Mouse (Mus musculus): ENCODE results near the gene Mast4. TPM values are rescaled to one million over a fixed set of nuclear protein-coding genes. Genes with fewer than 3 reads are reported as not detected.

Gene Mast4
- polyA plus RNA-seq, 1 experiment from 2014 or later = 41.0 TPM

GRCm38 (mm10) chr13:102880381-102881076, 453.8 kb downstream of the Mast4 start:
- Histone ChIP-seq H3K4me1 (replicated peaks) (peaks cover 33% of the 10 kb centered on the region), H3K4me3 (no peak overlapping the region), H3K27ac (no peak overlapping the region), H3K4me2 (no peak overlapping the region), H3K9ac (no peak overlapping the region), H3K27me3 (no peaks in the 10 kb centered on the region), H3K36me3 (no peaks in the 10 kb centered on the region), H3K9me3 (replicated peaks) (no peaks in the 10 kb centered on the region)
- 88% methylated on average over 7 of the region's 7 CpGs for WGBS
- no peak for ATAC-seq (replicated peaks; ENCODE audit: insufficient number of reproducible peaks, insufficient read depth, low FRiP score, low read depth)

GRCm38 (mm10) chr13:102878631-102879030, 455.7 kb downstream of the Mast4 start:
- no peak overlapping the region for H3K9ac ChIP-seq
- H3K4me2 ChIP-seq = no peak overlapping the region
- H3K9me3 ChIP-seq (replicated peaks) = no peaks in the 10 kb centered on the region
- H3K27ac ChIP-seq = peak overlapping the region; percentile 56
- no peaks in the 10 kb centered on the region for H3K27me3 ChIP-seq
- 27% methylated on average over 6 of the region's 6 CpGs for WGBS
- peaks cover 48% of the 10 kb centered on the region for H3K4me1 ChIP-seq (replicated peaks)
- no peak overlapping the region for H3K4me3 ChIP-seq
- no peaks in the 10 kb centered on the region for H3K36me3 ChIP-seq
- ATAC-seq (replicated peaks; ENCODE audit: insufficient number of reproducible peaks, insufficient read depth, low FRiP score, low read depth) = no peak

GRCm38 (mm10) chr13:102877766-102878325, 456.5 kb downstream of the Mast4 start:
- no peak overlapping the region for H3K4me2 ChIP-seq
- no peaks in the 10 kb centered on the region for H3K36me3 ChIP-seq
- peaks cover 54% of the 10 kb centered on the region for H3K4me1 ChIP-seq (replicated peaks)
- no peak overlapping the region for H3K9ac ChIP-seq
- H3K27ac ChIP-seq = peak overlapping the region; percentile 13; the same call in 1 of the 2 replicates
- no peak for ATAC-seq (replicated peaks; ENCODE audit: insufficient number of reproducible peaks, insufficient read depth, low FRiP score, low read depth)
- no peaks in the 10 kb centered on the region for H3K9me3 ChIP-seq (replicated peaks)
- 77% methylated on average over 12 of the region's 12 CpGs for WGBS
- no peak overlapping the region for H3K4me3 ChIP-seq
- no peaks in the 10 kb centered on the region for H3K27me3 ChIP-seq

- Histone ChIP-seq H3K27me3 (no peaks in the 10 kb centered on the region), H3K4me3 (no peak overlapping the region), H3K36me3 (no peaks in the 10 kb centered on the region), H3K9ac (no peak overlapping the region), H3K4me2 (no peak overlapping the region), H3K27ac (peak overlapping the region; percentile 6; the same call in 1 of the 2 replicates), H3K4me1 (replicated peaks) (peaks cover 57% of the 10 kb centered on the region), H3K9me3 (replicated peaks) (no peaks in the 10 kb centered on the region)
- WGBS = 72% methylated on average over 8 of the region's 8 CpGs
- ATAC-seq (replicated peaks; ENCODE audit: insufficient number of reproducible peaks, insufficient read depth, low FRiP score, low read depth) = no peak
These were observed 457.1 kb downstream of the Mast4 start for GRCm38 (mm10) chr13:102877154-102877553.

- Histone ChIP-seq H3K36me3 (no peaks in the 10 kb centered on the region), H3K4me1 (replicated peaks) (peaks cover 71% of the 10 kb centered on the region), H3K4me2 (no peak overlapping the region), H3K9ac (no peak overlapping the region), H3K27ac (peak overlapping the region; percentile 60; the same call in 1 of the 2 replicates), H3K4me3 (no peak overlapping the region), H3K27me3 (no peaks in the 10 kb centered on the region), H3K9me3 (replicated peaks) (no peaks in the 10 kb centered on the region)
- no peak for ATAC-seq (replicated peaks; ENCODE audit: insufficient number of reproducible peaks, insufficient read depth, low FRiP score, low read depth)
- WGBS = 71% methylated on average over 8 of the region's 8 CpGs
These were observed 458.8 kb downstream of the Mast4 start for GRCm38 (mm10) chr13:102875520-102875919.

GRCm38 (mm10) chr13:102875144-102875476, 459.2 kb downstream of the Mast4 start:
- Histone ChIP-seq H3K9me3 (replicated peaks) (no peaks in the 10 kb centered on the region), H3K4me3 (no peak overlapping the region), H3K27me3 (no peaks in the 10 kb centered on the region), H3K4me2 (no peak overlapping the region), H3K36me3 (no peaks in the 10 kb centered on the region), H3K27ac (peak overlapping the region; percentile 60), H3K4me1 (replicated peaks) (peaks cover 75% of the 10 kb centered on the region), H3K9ac (no peak overlapping the region)
- no peak for ATAC-seq (replicated peaks; ENCODE audit: insufficient number of reproducible peaks, insufficient read depth, low FRiP score, low read depth)
- 32% methylated on average over 3 of the region's 3 CpGs for WGBS

GRCm38 (mm10) chr13:102874465-102875143, 459.7 kb downstream of the Mast4 start:
- Histone ChIP-seq H3K9me3 (replicated peaks) (no peaks in the 10 kb centered on the region), H3K9ac (no peak overlapping the region), H3K4me3 (no peak overlapping the region), H3K36me3 (no peaks in the 10 kb centered on the region), H3K4me1 (replicated peaks) (peaks cover 76% of the 10 kb centered on the region), H3K27me3 (no peaks in the 10 kb centered on the region), H3K4me2 (no peak overlapping the region), H3K27ac (peak overlapping the region; percentile 60)
- 65% methylated on average over 14 of the region's 14 CpGs for WGBS
- ATAC-seq (replicated peaks; ENCODE audit: insufficient number of reproducible peaks, insufficient read depth, low FRiP score, low read depth) = no peak

GRCm38 (mm10) chr13:102873412-102874016, 460.8 kb downstream of the Mast4 start:
- Histone ChIP-seq H3K27ac (peak overlapping the region; percentile 26; the same call in 1 of the 2 replicates), H3K36me3 (no peaks in the 10 kb centered on the region), H3K9ac (no peak overlapping the region), H3K4me1 (replicated peaks) (peaks cover 67% of the 10 kb centered on the region), H3K4me2 (no peak overlapping the region), H3K9me3 (replicated peaks) (no peaks in the 10 kb centered on the region), H3K27me3 (no peaks in the 10 kb centered on the region), H3K4me3 (no peak overlapping the region)
- no peak for ATAC-seq (replicated peaks; ENCODE audit: insufficient number of reproducible peaks, insufficient read depth, low FRiP score, low read depth)
- WGBS = 83% methylated on average over 5 of the region's 5 CpGs

- Histone ChIP-seq H3K9me3 (replicated peaks) (no peaks in the 10 kb centered on the region), H3K27ac (no peak overlapping the region), H3K27me3 (no peaks in the 10 kb centered on the region), H3K36me3 (no peaks in the 10 kb centered on the region), H3K4me3 (no peak overlapping the region), H3K4me2 (no peak overlapping the region), H3K4me1 (replicated peaks) (peaks cover 56% of the 10 kb centered on the region), H3K9ac (no peak overlapping the region)
- WGBS = 72% methylated on average over 11 of the region's 11 CpGs
- ATAC-seq (replicated peaks; ENCODE audit: insufficient number of reproducible peaks, insufficient read depth, low FRiP score, low read depth) = no peak
These were observed 462.8 kb downstream of the Mast4 start for GRCm38 (mm10) chr13:102871380-102872104.

GRCm38 (mm10) chr13:102869541-102869940, 464.8 kb downstream of the Mast4 start:
- H3K4me3 ChIP-seq = no peak overlapping the region
- peaks cover 55% of the 10 kb centered on the region for H3K4me1 ChIP-seq (replicated peaks)
- no peaks in the 10 kb centered on the region for H3K9me3 ChIP-seq (replicated peaks)
- ATAC-seq (replicated peaks; ENCODE audit: insufficient number of reproducible peaks, insufficient read depth, low FRiP score, low read depth) = no peak
- no peaks in the 10 kb centered on the region for H3K27me3 ChIP-seq
- H3K4me2 ChIP-seq = no peak overlapping the region
- no peak overlapping the region for H3K9ac ChIP-seq
- H3K36me3 ChIP-seq = no peaks in the 10 kb centered on the region
- 76% methylated on average over 4 of the region's 4 CpGs for WGBS
- H3K27ac ChIP-seq = no peak overlapping the region

- H3K4me2 ChIP-seq = peak overlapping the region; percentile 40
- no peaks in the 10 kb centered on the region for H3K9me3 ChIP-seq (replicated peaks)
- no peak for ATAC-seq (replicated peaks; ENCODE audit: insufficient number of reproducible peaks, insufficient read depth, low FRiP score, low read depth)
- H3K4me1 ChIP-seq (replicated peaks) = peaks cover 43% of the 10 kb centered on the region
- H3K4me3 ChIP-seq = no peak overlapping the region
- no peaks in the 10 kb centered on the region for H3K27me3 ChIP-seq
- no peak overlapping the region for H3K9ac ChIP-seq
- no peaks in the 10 kb centered on the region for H3K36me3 ChIP-seq
- H3K27ac ChIP-seq = peak overlapping the region; percentile 89
These were observed 467.5 kb downstream of the Mast4 start for GRCm38 (mm10) chr13:102866816-102867215.
